Mouse (Mus musculus): ENCODE results near the gene Wnt8b. TPM values are rescaled to one million over a fixed set of nuclear protein-coding genes. Genes with fewer than 3 reads are reported as not detected.

Wnt8b gene
- not detected in 2 replicates for polyA plus RNA-seq (2012; ENCODE audit: low replicate concordance)

GRCm38 (mm10) chr19:44493128-44493527 is at the start of gene Wnt8b:
TSS of gene Wnt8b (plus strand) at chr19:44493472.

GRCm38 (mm10) chr19:44545321-44546041 is 52.2 kb downstream of the Wnt8b start, which contains the start of gene Sec31b:
TSS of gene Sec31b (minus strand) at chr19:44545864.

GRCm38 (mm10) chr19:44552731-44553130 is 59.5 kb downstream of the Wnt8b start, which contains the start of gene Gm20538:
TSS of gene Gm20538 (minus strand) at chr19:44552831.

GRCm38 (mm10) chr19:44554861-44555590 is 61.8 kb downstream of the Wnt8b start, which contains the start of gene Ndufb8:
TSS of gene Ndufb8 (minus strand) at chr19:44555440.

GRCm38 (mm10) chr19:44562652-44563206 is 69.5 kb downstream of the Wnt8b start, which contains the start of gene Hif1an:
TSS of gene Hif1an (plus strand) at chr19:44562850.

Other genes with a start within 250 kb of the Wnt8b start
- gene Scd2, start 199.8 kb upstream of the Wnt8b start, polyA plus RNA-seq (2012; ENCODE audit: low replicate concordance) = 3.6 and 9.1 TPM in 2 replicates
- gene Scd4, start 160.4 kb upstream of the Wnt8b start, polyA plus RNA-seq (2012; ENCODE audit: low replicate concordance) = not detected in 2 replicates
- gene Scd1, start 85.6 kb upstream of the Wnt8b start, polyA plus RNA-seq (2012; ENCODE audit: low replicate concordance) = 262 and 423 TPM in 2 replicates
- 1.9 and 2.6 TPM in 2 replicates for gene Sec31b, start 52.4 kb downstream of the Wnt8b start, polyA plus RNA-seq (2012; ENCODE audit: low replicate concordance)
- not detected in 2 replicates for gene Gm20538, start 59.4 kb downstream of the Wnt8b start, polyA plus RNA-seq (2012; ENCODE audit: low replicate concordance)
- 95.7 and 97.2 TPM in 2 replicates for gene Ndufb8, start 62.0 kb downstream of the Wnt8b start, polyA plus RNA-seq (2012; ENCODE audit: low replicate concordance)
- 16.7 and 28.9 TPM in 2 replicates for gene Hif1an, start 69.4 kb downstream of the Wnt8b start, polyA plus RNA-seq (2012; ENCODE audit: low replicate concordance)